In the genomic region with DNA sequence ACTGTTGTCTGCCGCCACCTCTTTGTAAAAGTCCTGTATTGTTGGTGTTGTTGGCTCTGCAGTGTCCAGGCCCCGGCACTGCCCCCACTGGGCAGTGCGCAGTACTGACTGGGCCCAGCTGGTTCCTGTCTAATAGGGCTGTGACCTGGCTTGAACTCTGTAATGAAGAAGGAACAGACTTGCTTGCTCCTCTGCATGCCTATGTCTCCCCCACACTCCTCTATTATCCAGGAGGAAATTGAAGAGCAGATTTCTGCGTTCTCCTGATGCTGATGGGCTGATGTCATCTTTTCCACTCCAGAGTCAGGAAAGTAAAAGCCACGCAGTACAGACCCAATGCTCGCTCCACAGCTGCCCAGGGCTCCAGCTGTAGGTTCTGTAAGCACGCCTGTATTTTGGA, we compare ENCODE assay signal across 8 mouse cellular contexts.
DNase-seq lines count a peak whose midpoint lies in the region; ATAC-seq lines count a peak whose summit lies in the region.

No protein-coding gene starts in this region.

- DNase-seq in R1 (ENCODE audit: low read depth, low spot score), result peak; percentile 44
- DNase-seq in embryo, embryonic 11 days, result peak; percentile 63
- DNase-seq in lung, adult 18-20 months, result peak; percentile 78 to 83
- no peak for DNase-seq in ovary, postnatal 14 days (ENCODE audit: low spot score)
- no peak for DNase-seq in left cerebral cortex, postnatal 36 days (ENCODE audit: low spot score in 2 of 2)
- DNase-seq in yolk sac, embryonic 10.5 days (ENCODE audit: low spot score), result no peak
- no peak for DNase-seq in urinary bladder, adult 18-20 months (ENCODE audit: low spot score in 2 of 2)

- no peak overlapping the region for H3K4me3 ChIP-seq in intestine, embryonic 15.5 days (replicated peaks)

- H3K9me3 ChIP-seq in intestine, embryonic 15.5 days, result no peaks in the 10 kb centered on the region

- peaks cover 60% of the 10 kb centered on the region for H3K4me1 ChIP-seq in intestine, embryonic 15.5 days (replicated peaks)

- H3K4me2 ChIP-seq in intestine, embryonic 15.5 days (replicated peaks), result no peak overlapping the region

- 0 out of 2 replicates have a peak, but pooled peaks cover under 1% of the 10 kb centered on the region for H3K36me3 ChIP-seq in intestine, embryonic 15.5 days

- no peak overlapping the region for H3K9ac ChIP-seq in intestine, embryonic 15.5 days

- ATAC-seq in intestine, embryonic 15.5 days, result peak; percentile 72

- 48% methylated on average over 7 of the region's 7 CpGs for WGBS in intestine, embryonic 15.5 days

- peak overlapping the region; percentile 63 for H3K27ac ChIP-seq in intestine, embryonic 15.5 days

- no peaks in the 10 kb centered on the region for H3K27me3 ChIP-seq in intestine, embryonic 15.5 days (replicated peaks)

- intact Hi-C loops in left cerebral cortex, postnatal 36 days (cut with DNase I), result loop anchor here (5.0 to 10.0 kb wide), 3 partner anchors 75 to 312 kb away; no protein-coding TSS in a partner anchor

Comparison
In these comparisons a context has a peak if more than half of its experiments do, and no peak if none do; other contexts are left out.
1. DNase-seq: peak in R1 (single experiment), embryo, embryonic 11 days (single experiment) and lung, adult 18-20 months (2 of 2); none in ovary, postnatal 14 days (single experiment), left cerebral cortex, postnatal 36 days (0 of 2), yolk sac, embryonic 10.5 days (single experiment) and urinary bladder, adult 18-20 months (0 of 2).